Mouse (Mus musculus): ENCODE measurements around the gene Pi4ka. TPM values are rescaled to one million over a fixed set of nuclear protein-coding genes. Genes with fewer than 3 reads are reported as not detected.
A peak's percentile ranks its signal among the peaks of the same experiment; 100 is the strongest.

Pi4ka gene
- polyA plus RNA-seq, 1 experiment from 2014 or later = 29.9 TPM

DNA sequence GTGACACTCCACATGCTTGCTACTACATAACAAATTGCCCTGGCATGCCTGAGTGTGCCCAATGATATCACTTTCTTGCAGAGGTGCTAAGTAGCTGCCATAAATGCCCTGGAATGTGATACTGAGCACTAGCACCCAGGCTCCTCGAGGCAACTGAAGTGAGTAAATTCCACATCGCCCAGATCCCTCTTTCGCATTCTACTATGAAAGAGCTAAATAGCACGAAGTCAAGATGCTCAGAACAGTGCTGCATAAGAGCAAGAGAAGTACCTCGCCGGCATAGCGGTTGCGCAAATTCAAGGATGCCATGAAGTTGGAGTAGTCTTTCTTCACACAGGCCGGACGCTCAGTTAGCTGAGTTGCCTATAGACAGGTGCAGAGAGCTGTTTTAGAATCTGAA, 97.1 kb downstream of the Pi4ka start:
- Histone ChIP-seq H3K27ac (replicated peaks; ENCODE audit: low read depth, low read length) (no peak overlapping the region), H3K4me1 (ENCODE audit: control insufficient read depth, insufficient read depth, low read length) (no peaks in the 10 kb centered on the region), H3K36me3 (replicated peaks; ENCODE audit: control insufficient read depth, insufficient read depth, low read depth, low read length) (no peaks in the 10 kb centered on the region; the same call in 1 of the 2 replicates), H3K4me3 (ENCODE audit: low read depth, low read length) (no peak overlapping the region), H3K9ac (replicated peaks; ENCODE audit: low read length) (no peak overlapping the region), H3K4me2 (ENCODE audit: low read depth, low read length) (no peak overlapping the region), H3K9me3 (replicated peaks; ENCODE audit: control insufficient read depth, low read length) (no peaks in the 10 kb centered on the region), H3K27me3 (ENCODE audit: control insufficient read depth, insufficient read depth, low read length) (no peaks in the 10 kb centered on the region)
- ATAC-seq (replicated peaks; ENCODE audit: insufficient number of reproducible peaks, low FRiP score, low TSS enrichment, low read depth) (no peak), DNase-seq (ENCODE audit: low spot score) (no peak)
- WGBS = 91% methylated on average over 10 of the region's 10 CpGs

DNA sequence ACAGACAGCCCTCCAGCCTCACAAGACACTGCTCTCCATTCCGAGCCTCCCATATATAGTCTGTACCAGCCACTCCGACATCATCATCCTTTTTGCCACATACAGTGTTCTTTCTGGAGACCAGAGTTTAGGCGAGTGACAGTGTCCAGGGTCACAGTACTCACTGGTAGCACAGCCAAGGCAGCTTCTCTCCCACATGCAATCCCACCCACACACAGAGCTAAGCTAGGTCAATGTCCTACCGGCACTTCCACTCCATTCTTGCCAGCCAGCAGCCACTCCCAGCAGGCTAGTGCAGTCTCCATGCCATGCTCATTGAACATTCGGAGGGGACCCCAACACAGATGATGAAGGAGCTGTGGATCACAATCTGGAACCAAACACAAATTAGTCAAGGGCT, 98.7 kb downstream of the Pi4ka start:
- ATAC-seq (replicated peaks; ENCODE audit: insufficient number of reproducible peaks, low FRiP score, low TSS enrichment, low read depth) = no peak
- 96% methylated on average over 5 of the region's 5 CpGs for WGBS
- no peak overlapping the region for H3K4me2 ChIP-seq (ENCODE audit: low read depth, low read length)
- H3K27me3 ChIP-seq (ENCODE audit: control insufficient read depth, insufficient read depth, low read length) = no peaks in the 10 kb centered on the region
- H3K4me3 ChIP-seq (ENCODE audit: low read depth, low read length) = no peak overlapping the region
- H3K9me3 ChIP-seq (replicated peaks; ENCODE audit: control insufficient read depth, low read length) = no peaks in the 10 kb centered on the region
- H3K9ac ChIP-seq (replicated peaks; ENCODE audit: low read length) = no peak overlapping the region
- no peak for DNase-seq (ENCODE audit: low spot score)
- no peak overlapping the region for H3K27ac ChIP-seq (replicated peaks; ENCODE audit: low read depth, low read length)
- H3K36me3 ChIP-seq (replicated peaks; ENCODE audit: control insufficient read depth, insufficient read depth, low read depth, low read length) = peaks cover 3% of the 10 kb centered on the region
- no peaks in the 10 kb centered on the region for H3K4me1 ChIP-seq (ENCODE audit: control insufficient read depth, insufficient read depth, low read length)

DNA sequence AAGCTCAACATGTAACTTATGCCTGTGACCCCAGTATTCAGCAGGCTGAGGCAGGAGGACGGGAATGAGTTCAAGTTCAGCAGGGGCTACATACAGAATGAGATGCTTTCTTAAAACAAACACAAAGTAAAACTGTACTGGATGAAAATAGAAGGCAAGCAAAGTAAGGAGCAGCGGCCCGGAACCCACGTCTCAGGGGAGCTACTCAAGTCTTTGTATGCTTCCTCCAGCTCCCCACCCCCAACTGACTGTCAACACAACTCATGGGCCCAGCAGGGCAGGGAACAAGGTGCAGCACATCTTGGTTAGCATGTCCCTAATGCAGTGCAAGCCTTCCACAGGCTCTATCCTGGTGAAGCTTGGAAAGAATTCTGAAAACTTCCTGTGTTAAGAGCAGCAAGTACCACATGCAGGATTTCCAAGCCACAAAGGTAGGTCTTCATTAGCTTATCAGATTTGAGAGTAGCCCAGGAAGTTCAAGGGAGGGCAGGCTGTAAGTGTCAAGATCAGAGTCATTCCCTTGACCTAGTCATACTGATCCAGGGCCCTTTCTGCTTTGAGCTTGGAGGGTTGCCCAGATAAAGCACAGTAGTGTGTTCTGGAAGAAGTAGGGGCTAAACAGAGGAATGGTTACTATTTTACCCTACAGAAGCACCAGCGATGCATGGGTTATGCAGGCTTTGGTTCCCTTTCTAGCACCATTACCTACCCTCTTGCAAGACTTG, 102.4 kb downstream of the Pi4ka start:
- Histone ChIP-seq H3K4me1 (ENCODE audit: control insufficient read depth, insufficient read depth, low read length) (no peaks in the 10 kb centered on the region), H3K36me3 (replicated peaks; ENCODE audit: control insufficient read depth, insufficient read depth, low read depth, low read length) (peaks cover 3% of the 10 kb centered on the region), H3K27me3 (ENCODE audit: control insufficient read depth, insufficient read depth, low read length) (no peaks in the 10 kb centered on the region), H3K9me3 (replicated peaks; ENCODE audit: control insufficient read depth, low read length) (no peaks in the 10 kb centered on the region), H3K4me2 (ENCODE audit: low read depth, low read length) (no peak overlapping the region), H3K27ac (replicated peaks; ENCODE audit: low read depth, low read length) (no peak overlapping the region), H3K9ac (replicated peaks; ENCODE audit: low read length) (no peak overlapping the region), H3K4me3 (ENCODE audit: low read depth, low read length) (no peak overlapping the region)
- DNase-seq (ENCODE audit: low spot score) = no peak
- WGBS = 86% methylated on average over 5 of the region's 5 CpGs
- ATAC-seq (replicated peaks; ENCODE audit: insufficient number of reproducible peaks, low FRiP score, low TSS enrichment, low read depth) = no peak

- no peak overlapping the region for H3K27ac ChIP-seq (replicated peaks; ENCODE audit: low read depth, low read length)
- H3K9ac ChIP-seq (replicated peaks; ENCODE audit: low read length) = no peak overlapping the region
- ATAC-seq (replicated peaks; ENCODE audit: insufficient number of reproducible peaks, low FRiP score, low TSS enrichment, low read depth) = no peak
- H3K9me3 ChIP-seq (replicated peaks; ENCODE audit: control insufficient read depth, low read length) = no peaks in the 10 kb centered on the region
- no peaks in the 10 kb centered on the region for H3K4me1 ChIP-seq (ENCODE audit: control insufficient read depth, insufficient read depth, low read length)
- no peak overlapping the region for H3K4me2 ChIP-seq (ENCODE audit: low read depth, low read length)
- no peaks in the 10 kb centered on the region for H3K27me3 ChIP-seq (ENCODE audit: control insufficient read depth, insufficient read depth, low read length)
- WGBS = 92% methylated on average over 3 of the region's 3 CpGs
- no peak overlapping the region for H3K4me3 ChIP-seq (ENCODE audit: low read depth, low read length)
- no peak for DNase-seq (ENCODE audit: low spot score)
- H3K36me3 ChIP-seq (replicated peaks; ENCODE audit: control insufficient read depth, insufficient read depth, low read depth, low read length) = peaks cover 3% of the 10 kb centered on the region
These were observed 105.3 kb downstream of the Pi4ka start for GRCm38 (mm10) chr16:17300818-17301217.

DNA sequence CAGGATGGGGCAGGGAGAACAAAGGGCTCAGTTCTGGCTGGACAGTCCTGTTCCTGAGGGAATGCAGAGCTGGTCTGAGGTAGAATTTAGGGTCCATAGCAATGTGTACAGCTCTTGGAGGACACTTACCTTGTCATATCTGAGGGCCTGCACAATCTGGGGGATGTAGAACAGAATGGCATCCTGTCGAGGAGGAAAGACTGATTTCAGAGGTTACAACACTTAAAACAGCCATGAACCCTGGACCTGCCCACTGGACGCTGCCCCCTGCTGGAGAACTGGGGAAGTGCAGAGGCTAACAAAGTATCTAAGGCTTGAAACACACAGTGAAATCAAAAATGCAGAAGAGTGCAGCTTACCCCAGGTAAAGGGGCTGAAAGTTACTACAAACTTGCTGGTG, 113.4 kb downstream of the Pi4ka start:
- H3K27ac ChIP-seq (replicated peaks; ENCODE audit: low read depth, low read length) = no peak overlapping the region
- no peaks in the 10 kb centered on the region for H3K27me3 ChIP-seq (ENCODE audit: control insufficient read depth, insufficient read depth, low read length)
- WGBS = 7% methylated on average over 2 of the region's 2 CpGs
- no peaks in the 10 kb centered on the region for H3K4me1 ChIP-seq (ENCODE audit: control insufficient read depth, insufficient read depth, low read length)
- H3K9me3 ChIP-seq (replicated peaks; ENCODE audit: control insufficient read depth, low read length) = no peaks in the 10 kb centered on the region
- no peak for ATAC-seq (replicated peaks; ENCODE audit: insufficient number of reproducible peaks, low FRiP score, low TSS enrichment, low read depth)
- no peaks in the 10 kb centered on the region; the same call in none of the 2 replicates for H3K36me3 ChIP-seq (replicated peaks; ENCODE audit: control insufficient read depth, insufficient read depth, low read depth, low read length)
- no peak overlapping the region for H3K4me2 ChIP-seq (ENCODE audit: low read depth, low read length)
- H3K4me3 ChIP-seq (ENCODE audit: low read depth, low read length) = no peak overlapping the region
- no peak overlapping the region for H3K9ac ChIP-seq (replicated peaks; ENCODE audit: low read length)
- peak; percentile 86 for DNase-seq (ENCODE audit: low spot score)

DNA sequence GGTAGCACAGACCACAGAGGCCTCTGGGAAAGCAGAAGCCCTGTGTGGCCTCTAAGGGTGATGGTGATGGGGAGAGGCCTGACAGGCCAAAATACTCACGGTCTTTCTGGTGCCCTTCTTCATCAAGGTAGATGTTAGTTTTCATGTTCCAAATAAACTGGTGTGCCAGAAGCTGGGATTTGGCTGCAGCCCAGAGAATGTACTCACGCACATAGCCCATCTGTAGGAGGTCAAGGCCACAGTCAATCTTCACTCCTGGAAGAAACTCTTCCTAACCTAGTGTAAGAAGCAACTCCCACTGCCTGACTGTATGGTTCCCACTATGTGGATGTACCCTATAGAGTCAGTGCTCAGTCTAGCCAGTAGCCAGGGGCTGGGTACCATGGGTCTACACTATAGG, 115.1 kb downstream of the Pi4ka start:
- H3K4me1 ChIP-seq (ENCODE audit: control insufficient read depth, insufficient read depth, low read length) = no peaks in the 10 kb centered on the region
- no peak overlapping the region for H3K4me3 ChIP-seq (ENCODE audit: low read depth, low read length)
- no peak for ATAC-seq (replicated peaks; ENCODE audit: insufficient number of reproducible peaks, low FRiP score, low TSS enrichment, low read depth)
- WGBS = 93% methylated on average over 2 of the region's 2 CpGs
- H3K27me3 ChIP-seq (ENCODE audit: control insufficient read depth, insufficient read depth, low read length) = no peaks in the 10 kb centered on the region
- no peak overlapping the region for H3K9ac ChIP-seq (replicated peaks; ENCODE audit: low read length)
- no peaks in the 10 kb centered on the region for H3K9me3 ChIP-seq (replicated peaks; ENCODE audit: control insufficient read depth, low read length)
- no peak overlapping the region for H3K27ac ChIP-seq (replicated peaks; ENCODE audit: low read depth, low read length)
- DNase-seq (ENCODE audit: low spot score) = no peak
- H3K4me2 ChIP-seq (ENCODE audit: low read depth, low read length) = no peak overlapping the region
- H3K36me3 ChIP-seq (replicated peaks; ENCODE audit: control insufficient read depth, insufficient read depth, low read depth, low read length) = no peaks in the 10 kb centered on the region; the same call in 1 of the 2 replicates

GRCm38 (mm10) chr16:17287103-17287502, 119.0 kb downstream of the Pi4ka start:
- H3K9ac ChIP-seq (replicated peaks; ENCODE audit: low read length) = no peak overlapping the region
- WGBS = 84% methylated on average over 2 of the region's 2 CpGs

GRCm38 (mm10) chr16:17283151-17283550, 123.0 kb downstream of the Pi4ka start:
- no peak overlapping the region for H3K9ac ChIP-seq (replicated peaks; ENCODE audit: low read length)
- DNase-seq (ENCODE audit: low spot score) (no peak), ATAC-seq (replicated peaks; ENCODE audit: insufficient number of reproducible peaks, low FRiP score, low TSS enrichment, low read depth) (no peak)
- H3K27ac ChIP-seq (replicated peaks; ENCODE audit: low read depth, low read length) = no peak overlapping the region
- peaks cover 7% of the 10 kb centered on the region for H3K27me3 ChIP-seq (ENCODE audit: control insufficient read depth, insufficient read depth, low read length)
- H3K36me3 ChIP-seq (replicated peaks; ENCODE audit: control insufficient read depth, insufficient read depth, low read depth, low read length) = peaks cover 3% of the 10 kb centered on the region
- H3K4me3 ChIP-seq (ENCODE audit: low read depth, low read length) = no peak overlapping the region
- no peak overlapping the region for H3K4me2 ChIP-seq (ENCODE audit: low read depth, low read length)
- no peaks in the 10 kb centered on the region for H3K9me3 ChIP-seq (replicated peaks; ENCODE audit: control insufficient read depth, low read length)
- H3K4me1 ChIP-seq (ENCODE audit: control insufficient read depth, insufficient read depth, low read length) = no peaks in the 10 kb centered on the region
- 85% methylated on average over 6 of the region's 6 CpGs for WGBS

More at GRCm38 (mm10) chr16:17287103-17287502, 119.0 kb downstream of the Pi4ka start:
- H3K9me3 ChIP-seq (replicated peaks; ENCODE audit: control insufficient read depth, low read length) = no peaks in the 10 kb centered on the region
- no peak overlapping the region for H3K27ac ChIP-seq (replicated peaks; ENCODE audit: low read depth, low read length)
- no peak for DNase-seq (ENCODE audit: low spot score)
- no peaks in the 10 kb centered on the region; the same call in 1 of the 2 replicates for H3K36me3 ChIP-seq (replicated peaks; ENCODE audit: control insufficient read depth, insufficient read depth, low read depth, low read length)
- ATAC-seq (replicated peaks; ENCODE audit: insufficient number of reproducible peaks, low FRiP score, low TSS enrichment, low read depth) = no peak
- no peaks in the 10 kb centered on the region for H3K4me1 ChIP-seq (ENCODE audit: control insufficient read depth, insufficient read depth, low read length)
- no peak overlapping the region for H3K4me3 ChIP-seq (ENCODE audit: low read depth, low read length)
- no peak overlapping the region for H3K4me2 ChIP-seq (ENCODE audit: low read depth, low read length)
- H3K27me3 ChIP-seq (ENCODE audit: control insufficient read depth, insufficient read depth, low read length) = no peaks in the 10 kb centered on the region

All from embryonic facial prominence, embryonic 11.5 days (tissue).